Mouse (Mus musculus): Measurements from ENCODE around the gene Csmd2. TPM values are rescaled to one million over a fixed set of nuclear protein-coding genes. Genes with fewer than 3 reads are reported as not detected.

Gene Csmd2
- polyA plus RNA-seq, 1 experiment from 2014 or later = not detected

GRCm38 (mm10) chr4:128397804-128398203, 410.1 kb downstream of the Csmd2 start:
- WGBS (ENCODE audit: missing documents) = 79% methylated on average over 7 of the region's 7 CpGs

GRCm38 (mm10) chr4:128398948-128399347, 411.3 kb downstream of the Csmd2 start:
- no peaks in the 10 kb centered on the region for H3K79me2 ChIP-seq (ENCODE audit: inconsistent target)
- H3K27ac ChIP-seq = no peak overlapping the region
- no peak overlapping the region for H3K4me3 ChIP-seq (ENCODE audit: inconsistent target)
- H3K36me3 ChIP-seq (ENCODE audit: inconsistent target) = no peaks in the 10 kb centered on the region
- WGBS (ENCODE audit: missing documents) = 86% methylated on average over 7 of the region's 7 CpGs

More at GRCm38 (mm10) chr4:128397804-128398203, 410.1 kb downstream of the Csmd2 start:
- Histone ChIP-seq H3K4me3 (ENCODE audit: inconsistent target) (no peak overlapping the region), H3K27ac (no peak overlapping the region), H3K36me3 (ENCODE audit: inconsistent target) (no peaks in the 10 kb centered on the region), H3K79me2 (ENCODE audit: inconsistent target) (no peaks in the 10 kb centered on the region)

GRCm38 (mm10) chr4:128400016-128400415, 412.4 kb downstream of the Csmd2 start:
- Histone ChIP-seq H3K79me2 (ENCODE audit: inconsistent target) (no peaks in the 10 kb centered on the region), H3K4me3 (ENCODE audit: inconsistent target) (no peak overlapping the region), H3K36me3 (ENCODE audit: inconsistent target) (no peaks in the 10 kb centered on the region), H3K27ac (no peak overlapping the region)
- 88% methylated on average over 6 of the region's 6 CpGs for WGBS (ENCODE audit: missing documents)

- Histone ChIP-seq H3K27ac (no peak overlapping the region), H3K4me3 (ENCODE audit: inconsistent target) (no peak overlapping the region), H3K79me2 (ENCODE audit: inconsistent target) (no peaks in the 10 kb centered on the region), H3K36me3 (ENCODE audit: inconsistent target) (no peaks in the 10 kb centered on the region)
- WGBS (ENCODE audit: missing documents) = 90% methylated on average over 3 of the region's 3 CpGs
Measured at GRCm38 (mm10) chr4:128401591-128401990, 413.9 kb downstream of the Csmd2 start.

- H3K4me3 ChIP-seq (ENCODE audit: inconsistent target) = no peak overlapping the region
- no peaks in the 10 kb centered on the region for H3K79me2 ChIP-seq (ENCODE audit: inconsistent target)
- no peak overlapping the region for H3K27ac ChIP-seq
- H3K36me3 ChIP-seq (ENCODE audit: inconsistent target) = no peaks in the 10 kb centered on the region
- WGBS (ENCODE audit: missing documents) = 50% methylated on average over 1 of the region's 1 CpGs
Measured at GRCm38 (mm10) chr4:128402706-128403105, 415.0 kb downstream of the Csmd2 start.

- Histone ChIP-seq H3K27ac (no peak overlapping the region), H3K79me2 (ENCODE audit: inconsistent target) (no peaks in the 10 kb centered on the region), H3K36me3 (ENCODE audit: inconsistent target) (no peaks in the 10 kb centered on the region), H3K4me3 (ENCODE audit: inconsistent target) (no peak overlapping the region)
- WGBS (ENCODE audit: missing documents) = 97% methylated on average over 3 of the region's 3 CpGs
Measured at GRCm38 (mm10) chr4:128405576-128405975, 417.9 kb downstream of the Csmd2 start.

GRCm38 (mm10) chr4:128407084-128407845, 419.6 kb downstream of the Csmd2 start:
- no peaks in the 10 kb centered on the region for H3K36me3 ChIP-seq (ENCODE audit: inconsistent target)
- H3K27ac ChIP-seq = no peak overlapping the region
- H3K4me3 ChIP-seq (ENCODE audit: inconsistent target) = no peak overlapping the region
- 94% methylated on average over 9 of the region's 9 CpGs for WGBS (ENCODE audit: missing documents)
- no peaks in the 10 kb centered on the region for H3K79me2 ChIP-seq (ENCODE audit: inconsistent target)

- H3K36me3 ChIP-seq (ENCODE audit: inconsistent target) = no peaks in the 10 kb centered on the region
- no peak overlapping the region for H3K27ac ChIP-seq
- no peaks in the 10 kb centered on the region for H3K79me2 ChIP-seq (ENCODE audit: inconsistent target)
- H3K4me3 ChIP-seq (ENCODE audit: inconsistent target) = no peak overlapping the region
- WGBS (ENCODE audit: missing documents) = 82% methylated on average over 7 of the region's 7 CpGs
Measured at GRCm38 (mm10) chr4:128411941-128412630, 424.4 kb downstream of the Csmd2 start.

- WGBS (ENCODE audit: missing documents) = 60% methylated on average over 2 of the region's 2 CpGs
- Histone ChIP-seq H3K36me3 (ENCODE audit: inconsistent target) (no peaks in the 10 kb centered on the region), H3K27ac (no peak overlapping the region), H3K4me3 (ENCODE audit: inconsistent target) (no peak overlapping the region), H3K79me2 (ENCODE audit: inconsistent target) (no peaks in the 10 kb centered on the region)
Measured at GRCm38 (mm10) chr4:128414741-128415140, 427.1 kb downstream of the Csmd2 start.

- Histone ChIP-seq H3K36me3 (ENCODE audit: inconsistent target) (no peaks in the 10 kb centered on the region), H3K27ac (no peak overlapping the region), H3K4me3 (ENCODE audit: inconsistent target) (no peak overlapping the region), H3K79me2 (ENCODE audit: inconsistent target) (no peaks in the 10 kb centered on the region)
- WGBS (ENCODE audit: missing documents) = 80% methylated on average over 7 of the region's 7 CpGs
Measured at GRCm38 (mm10) chr4:128419988-128420617, 432.4 kb downstream of the Csmd2 start.

GRCm38 (mm10) chr4:128422486-128422885, 434.8 kb downstream of the Csmd2 start:
- no peak overlapping the region for H3K4me3 ChIP-seq (ENCODE audit: inconsistent target)
- no peaks in the 10 kb centered on the region for H3K79me2 ChIP-seq (ENCODE audit: inconsistent target)
- H3K36me3 ChIP-seq (ENCODE audit: inconsistent target) = no peaks in the 10 kb centered on the region
- 97% methylated on average over 4 of the region's 4 CpGs for WGBS (ENCODE audit: missing documents)
- no peak overlapping the region for H3K27ac ChIP-seq

GRCm38 (mm10) chr4:128425339-128425738, 437.7 kb downstream of the Csmd2 start:
- H3K4me3 ChIP-seq (ENCODE audit: inconsistent target) = no peak overlapping the region
- H3K79me2 ChIP-seq (ENCODE audit: inconsistent target) = no peaks in the 10 kb centered on the region
- no peak overlapping the region for H3K27ac ChIP-seq
- no peaks in the 10 kb centered on the region for H3K36me3 ChIP-seq (ENCODE audit: inconsistent target)
- WGBS (ENCODE audit: missing documents) = 89% methylated on average over 2 of the region's 2 CpGs

- Histone ChIP-seq H3K36me3 (ENCODE audit: inconsistent target) (no peaks in the 10 kb centered on the region), H3K27ac (no peak overlapping the region), H3K4me3 (ENCODE audit: inconsistent target) (no peak overlapping the region), H3K79me2 (ENCODE audit: inconsistent target) (no peaks in the 10 kb centered on the region)
- WGBS (ENCODE audit: missing documents) = 90% methylated on average over 14 of the region's 14 CpGs
Measured at GRCm38 (mm10) chr4:128427261-128428030, 439.8 kb downstream of the Csmd2 start.

- Histone ChIP-seq H3K79me2 (ENCODE audit: inconsistent target) (no peaks in the 10 kb centered on the region), H3K36me3 (ENCODE audit: inconsistent target) (no peaks in the 10 kb centered on the region), H3K4me3 (ENCODE audit: inconsistent target) (no peak overlapping the region), H3K27ac (no peak overlapping the region)
- WGBS (ENCODE audit: missing documents) = 55% methylated on average over 17 of the region's 18 CpGs
Measured at GRCm38 (mm10) chr4:128428303-128429107, 440.8 kb downstream of the Csmd2 start.

All from macrophage (primary cell).